Mouse (Mus musculus): Measurements from ENCODE around the gene Nxph4.

The Nxph4 gene

DNA sequence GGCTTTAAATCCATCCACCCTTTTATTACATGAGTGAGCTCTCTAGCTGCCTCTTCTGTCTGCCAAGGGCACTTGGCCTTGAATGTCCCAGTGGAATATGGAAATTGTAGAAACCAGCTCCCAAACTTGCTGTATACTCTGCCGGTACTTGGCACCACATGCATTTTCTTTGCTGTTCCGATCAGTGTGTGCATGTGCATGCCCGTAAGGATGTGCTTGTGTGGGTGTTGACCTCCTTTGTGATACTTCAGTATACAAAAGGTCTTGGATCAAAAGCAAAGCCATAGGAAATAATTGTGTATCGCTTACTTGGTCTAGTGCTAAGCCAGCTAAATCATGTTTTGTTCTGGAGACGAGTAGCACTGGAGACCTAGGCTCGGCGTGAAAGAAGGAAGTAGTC lies 45.5 kb downstream of the Nxph4 start:
- no peak for DNase-seq (ENCODE audit: low read depth, low spot score)

GRCm38 (mm10) chr10:127485235-127485634 lies 49.1 kb downstream of the Nxph4 start:
- DNase-seq (ENCODE audit: low read depth, low spot score): no peak

GRCm38 (mm10) chr10:127480833-127481813 lies 53.2 kb downstream of the Nxph4 start:
- DNase-seq (ENCODE audit: low read depth, low spot score): peak; percentile 83

GRCm38 (mm10) chr10:127479131-127479530 lies 55.2 kb downstream of the Nxph4 start:
- peak; percentile 70 for DNase-seq (ENCODE audit: low read depth, low spot score)

DNA sequence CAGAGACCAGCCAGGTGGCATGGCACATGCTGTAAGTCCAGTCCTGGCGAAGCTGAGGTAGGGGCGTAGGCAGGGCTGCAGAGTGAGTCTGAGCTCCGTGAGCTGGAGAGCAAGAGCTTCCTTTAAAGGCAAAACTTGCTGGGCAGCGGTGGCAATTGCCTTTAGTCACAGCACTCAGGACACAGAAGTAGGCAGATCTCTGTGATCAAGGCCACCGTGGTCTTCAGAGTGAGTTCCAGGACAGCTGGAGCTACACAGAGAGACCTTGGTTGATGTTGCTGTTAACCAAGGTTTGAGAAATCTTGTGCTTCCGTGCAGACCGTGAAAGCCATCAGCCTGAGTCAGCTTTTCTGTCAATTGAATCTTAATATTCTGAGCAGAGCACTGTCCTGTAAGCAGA lies 57.1 kb downstream of the Nxph4 start:
- DNase-seq (ENCODE audit: low read depth, low spot score): no peak

GRCm38 (mm10) chr10:127476541-127476940 lies 57.8 kb downstream of the Nxph4 start:
- no peak for DNase-seq (ENCODE audit: low read depth, low spot score)

Measured in brain, adult 2 months (tissue).